In genomic region chr10:13433016-13433415, GRCm38 (mm10) we compare ENCODE assay signal across 26 mouse cellular contexts. TPM values are rescaled to one million over a fixed set of nuclear protein-coding genes. Genes with fewer than 3 reads are reported as not detected.
DNase-seq lines count a peak whose midpoint lies in the region; ATAC-seq and TF ChIP-seq lines count a peak whose summit lies in the region.
"Had no signal": no experiment of that assay in that cellular context is flagged by ENCODE, and none has a peak within 500 bp of the region (broad histone marks: within the 10 kb centered on the region; RNA-seq: fewer than 3 reads in every experiment).

No protein-coding gene starts in this region.

- WGBS in forebrain, embryonic 10.5 days = 44% methylated on average over 7 of the region's 7 CpGs
- 15% methylated on average over 7 of the region's 7 CpGs for WGBS in forebrain, embryonic 16.5 days
- WGBS in forebrain, embryonic 14.5 days = 10% methylated on average over 7 of the region's 7 CpGs
- WGBS in forebrain, postnatal 0 days = 24% methylated on average over 7 of the region's 7 CpGs
- WGBS in midbrain, embryonic 11.5 days = 55% methylated on average over 7 of the region's 7 CpGs
- 45% methylated on average over 7 of the region's 7 CpGs for WGBS in midbrain, embryonic 16.5 days

- no peaks in the 10 kb centered on the region for H3K36me3 ChIP-seq in forebrain, embryonic 10.5 days (replicated peaks)
- no peaks in the 10 kb centered on the region for H3K36me3 ChIP-seq in forebrain, embryonic 16.5 days (ENCODE audit: control insufficient read depth, insufficient read depth)
- H3K36me3 ChIP-seq in forebrain, embryonic 14.5 days (ENCODE audit: control insufficient read depth, insufficient read depth, low read length) = no peaks in the 10 kb centered on the region
- no peaks in the 10 kb centered on the region for H3K36me3 ChIP-seq in forebrain, postnatal 0 days (ENCODE audit: insufficient read depth)
- no peaks in the 10 kb centered on the region for H3K36me3 ChIP-seq in midbrain, embryonic 11.5 days (ENCODE audit: control insufficient read depth, insufficient read depth, low read length)
- no peaks in the 10 kb centered on the region for H3K36me3 ChIP-seq in midbrain, embryonic 16.5 days (ENCODE audit: control insufficient read depth, insufficient read depth, low read length)
- H3K36me3 ChIP-seq: embryonic facial prominence, embryonic 13.5 days; embryonic facial prominence, embryonic 15.5 days; forebrain, embryonic 12.5 days; G1E had no signal

- H3K4me2 ChIP-seq in forebrain, embryonic 16.5 days (ENCODE audit: low read length) = no peak overlapping the region
- H3K4me2 ChIP-seq in forebrain, embryonic 14.5 days (ENCODE audit: low read length) = no peak overlapping the region
- no peak overlapping the region for H3K4me2 ChIP-seq in forebrain, postnatal 0 days (ENCODE audit: low read depth)
- no peak overlapping the region for H3K4me2 ChIP-seq in midbrain, embryonic 11.5 days
- no peak overlapping the region for H3K4me2 ChIP-seq in midbrain, embryonic 16.5 days (ENCODE audit: low read length)
- H3K4me2 ChIP-seq: embryonic facial prominence, embryonic 13.5 days; embryonic facial prominence, embryonic 15.5 days; forebrain, embryonic 12.5 days had no signal

- TF ChIP-seq CTCF in forebrain, postnatal 0 days (IDR thresholded peaks at IDR 0.05; ENCODE audit: low read depth) = no peak

- H3K9ac ChIP-seq in forebrain, embryonic 16.5 days (replicated peaks; ENCODE audit: low read depth, low read length) = no peak overlapping the region
- no peak overlapping the region for H3K9ac ChIP-seq in forebrain, embryonic 14.5 days (ENCODE audit: low read length)
- no peak overlapping the region for H3K9ac ChIP-seq in forebrain, postnatal 0 days
- H3K9ac ChIP-seq in midbrain, embryonic 11.5 days (ENCODE audit: low read length) = no peak overlapping the region
- H3K9ac ChIP-seq in midbrain, embryonic 16.5 days (ENCODE audit: low read depth, low read length) = no peak overlapping the region
- H3K9ac ChIP-seq: embryonic facial prominence, embryonic 13.5 days; embryonic facial prominence, embryonic 15.5 days; forebrain, embryonic 12.5 days had no signal

- 0 out of 2 replicates have a peak, but pooled peaks cover 4% of the 10 kb centered on the region for H3K27me3 ChIP-seq in forebrain, embryonic 10.5 days (ENCODE audit: poor library complexity, severe bottlenecking)
- H3K27me3 ChIP-seq in forebrain, embryonic 16.5 days (replicated peaks; ENCODE audit: control insufficient read depth, insufficient read depth, low read length) = no peaks in the 10 kb centered on the region
- H3K27me3 ChIP-seq in forebrain, embryonic 14.5 days (replicated peaks; ENCODE audit: control insufficient read depth, insufficient read depth, low read length) = no peaks in the 10 kb centered on the region
- H3K27me3 ChIP-seq in forebrain, postnatal 0 days (ENCODE audit: insufficient read depth, low read length) = no peaks in the 10 kb centered on the region
- H3K27me3 ChIP-seq in midbrain, embryonic 11.5 days (ENCODE audit: control insufficient read depth, insufficient read depth, low read length) = no peaks in the 10 kb centered on the region
- no peaks in the 10 kb centered on the region for H3K27me3 ChIP-seq in midbrain, embryonic 16.5 days (ENCODE audit: control insufficient read depth, insufficient read depth, low read depth, low read length)
- H3K27me3 ChIP-seq: CH12.LX; embryonic facial prominence, embryonic 13.5 days; embryonic facial prominence, embryonic 15.5 days had no signal

- no peak for ATAC-seq in forebrain, embryonic 16.5 days
- no peak for ATAC-seq in forebrain, embryonic 14.5 days
- ATAC-seq in forebrain, postnatal 0 days = no peak
- no peak for ATAC-seq in midbrain, embryonic 11.5 days (ENCODE audit: low FRiP score)
- no peak for ATAC-seq in midbrain, embryonic 16.5 days
- ATAC-seq: activated CD4-positive, CD25-positive, alpha-beta regulatory T cell, adult 4 months; CD4-positive, CD25-positive, alpha-beta regulatory T cell, adult 4 months; Patski had no signal

- peaks cover 66% of the 10 kb centered on the region for H3K4me1 ChIP-seq in forebrain, embryonic 10.5 days
- peaks cover 2% of the 10 kb centered on the region; the same call in 1 of the 2 replicates for H3K4me1 ChIP-seq in forebrain, embryonic 16.5 days (replicated peaks; ENCODE audit: control insufficient read depth, insufficient read depth, low read length)
- H3K4me1 ChIP-seq in forebrain, embryonic 14.5 days (ENCODE audit: control insufficient read depth, insufficient read depth, low read length) = peaks cover 11% of the 10 kb centered on the region
- no peaks in the 10 kb centered on the region for H3K4me1 ChIP-seq in forebrain, postnatal 0 days (ENCODE audit: insufficient read depth)
- peaks cover 11% of the 10 kb centered on the region for H3K4me1 ChIP-seq in midbrain, embryonic 11.5 days (ENCODE audit: control insufficient read depth, insufficient read depth, low read length)
- 0 out of 2 replicates have a peak, but pooled peaks cover 3% of the 10 kb centered on the region for H3K4me1 ChIP-seq in midbrain, embryonic 16.5 days (ENCODE audit: control insufficient read depth, insufficient read depth, low read length)

- H3K9me3 ChIP-seq in forebrain, embryonic 10.5 days = no peaks in the 10 kb centered on the region
- no peaks in the 10 kb centered on the region for H3K9me3 ChIP-seq in forebrain, embryonic 16.5 days (ENCODE audit: control insufficient read depth, low read length)
- no peaks in the 10 kb centered on the region for H3K9me3 ChIP-seq in forebrain, embryonic 14.5 days (replicated peaks; ENCODE audit: control insufficient read depth, low read length)
- H3K9me3 ChIP-seq in forebrain, postnatal 0 days (ENCODE audit: low read length) = no peaks in the 10 kb centered on the region
- H3K9me3 ChIP-seq in midbrain, embryonic 11.5 days (ENCODE audit: control insufficient read depth, low read length) = no peaks in the 10 kb centered on the region
- no peaks in the 10 kb centered on the region for H3K9me3 ChIP-seq in midbrain, embryonic 16.5 days (replicated peaks; ENCODE audit: control insufficient read depth, low read length, poor library complexity, severe bottlenecking)
- H3K9me3 ChIP-seq: embryonic facial prominence, embryonic 13.5 days; embryonic facial prominence, embryonic 15.5 days; forebrain, embryonic 12.5 days; G1E had no signal

- no peak overlapping the region for H3K4me3 ChIP-seq in forebrain, embryonic 10.5 days
- H3K4me3 ChIP-seq in forebrain, embryonic 16.5 days (replicated peaks; ENCODE audit: low read length) = no peak overlapping the region
- no peak overlapping the region for H3K4me3 ChIP-seq in forebrain, embryonic 14.5 days (ENCODE audit: low read depth, low read length)
- no peak overlapping the region for H3K4me3 ChIP-seq in forebrain, postnatal 0 days (ENCODE audit: low read depth, low read length)
- no peak overlapping the region for H3K4me3 ChIP-seq in midbrain, embryonic 11.5 days (ENCODE audit: low read depth, low read length)
- no peak overlapping the region for H3K4me3 ChIP-seq in midbrain, embryonic 16.5 days (ENCODE audit: low read depth, low read length)
- H3K4me3 ChIP-seq: embryonic facial prominence, embryonic 13.5 days; embryonic facial prominence, embryonic 15.5 days; erythroblast, embryonic 14.5 days; forebrain, embryonic 12.5 days had no signal

- no peak for DNase-seq in forebrain, embryonic 10.5 days (ENCODE audit: extremely low spot score, low spot score)
- peak; percentile 56 for DNase-seq in forebrain, embryonic 14.5 days (ENCODE audit: low spot score)
- no peak for DNase-seq in forebrain, postnatal 0 days
- DNase-seq in midbrain, embryonic 11.5 days (ENCODE audit: low spot score, missing footprints) = peak; percentile 79
- peak; percentile 44 for DNase-seq in retina, postnatal 1 day
- DNase-seq in cerebellum, adult 11-12 months = no peak
- DNase-seq: adrenal gland, adult 8-10 months; adrenal gland, postnatal 25 days; B cell, adult 2 months; cerebellum, adult 18-20 months; cerebellum, adult 8-10 months; cerebellum, adult 9-11 months; cerebellum, postnatal 14 days; cerebellum, postnatal 36 days; embryo, embryonic 11 days had no signal

- H3K27ac ChIP-seq in forebrain, embryonic 10.5 days = 0 out of 2 replicates have a peak overlapping the region, but pooled peaks have one; percentile 81
- no peak overlapping the region for H3K27ac ChIP-seq in forebrain, embryonic 16.5 days (ENCODE audit: low read length)
- H3K27ac ChIP-seq in forebrain, embryonic 14.5 days (ENCODE audit: low read depth, low read length) = no peak overlapping the region
- H3K27ac ChIP-seq in forebrain, postnatal 0 days (ENCODE audit: low read depth, low read length) = no peak overlapping the region
- H3K27ac ChIP-seq in midbrain, embryonic 11.5 days (ENCODE audit: low read depth, low read length) = no peak overlapping the region
- H3K27ac ChIP-seq in midbrain, embryonic 16.5 days (ENCODE audit: low read length) = no peak overlapping the region
- H3K27ac ChIP-seq: embryonic facial prominence, embryonic 15.5 days had no signal

RNA-seq across cellular contexts. Expression of gene Phactr2, which starts 41.2 kb away (rescaled TPM):
- 13.4 and 14.2 TPM in 2 replicates for polyA plus RNA-seq in forebrain, embryonic 10.5 days (2016; fragmentation: Nextera tagmentation; extraction: Ambion mirVana)
- 8.1 and 9.4 TPM in 2 replicates for polyA plus RNA-seq in forebrain, embryonic 16.5 days (2015; fragmentation: Nextera tagmentation; extraction: Ambion mirVana)
- 7.2 and 9.0 TPM in 2 replicates for polyA plus RNA-seq in forebrain, embryonic 14.5 days (2014; fragmentation: Nextera tagmentation; extraction: Ambion mirVana)
- 6.9 and 10.5 TPM in 2 replicates for total RNA-seq in forebrain, postnatal 0 days (2014; rRNA removed)
- 4.4 and 8.1 TPM in 2 replicates for polyA plus RNA-seq in forebrain, postnatal 0 days (2015; fragmentation: Nextera tagmentation; extraction: Ambion mirVana)
- polyA plus RNA-seq in midbrain, embryonic 11.5 days (2014; fragmentation: Nextera tagmentation; extraction: Ambion mirVana) = 13.7 and 14.2 TPM in 2 replicates
- 7.0 and 7.4 TPM in 2 replicates for polyA plus RNA-seq in midbrain, embryonic 16.5 days (2015; fragmentation: Nextera tagmentation; extraction: Ambion mirVana)
- polyA plus RNA-seq: G1E had no signal

Comparison
In these comparisons a context has a peak if more than half of its experiments do, and no peak if none do; other contexts are left out.
1. DNase-seq: peak in forebrain, embryonic 14.5 days (single experiment), midbrain, embryonic 11.5 days (single experiment) and retina, postnatal 1 day (single experiment); none in forebrain, embryonic 10.5 days (single experiment), forebrain, postnatal 0 days (single experiment) and cerebellum, adult 11-12 months (single experiment).